Mouse (Mus musculus) liver, embryonic 14.5 days (tissue): ENCODE results near the gene Limd2.

Experiments used
- CTCF ChIP-seq: IDR thresholded peaks from 2 replicates; pipeline ENCODE4 v1.5.1; 2016; ENCODE audit warnings: antibody characterized with exemption, low read depth, control low read depth
- EP300 ChIP-seq: IDR thresholded peaks from 2 replicates; pipeline ENCODE4 v1.6.1; 2016; ENCODE audit warnings: antibody characterized with exemption, low read depth

- no peak for TF ChIP-seq CTCF
- TF ChIP-seq EP300 = no peak
These were observed 25.8 kb downstream of the Limd2 start for GRCm38 (mm10) chr11:106134580-106135528.
